Mouse (Mus musculus) heart, embryonic 16.5 days (tissue): ENCODE results near the gene Usp46. TPM values are rescaled to one million over a fixed set of nuclear protein-coding genes. Genes with fewer than 3 reads are reported as not detected.
"Not testable (repeated sequence)": the region's sequence is repeated elsewhere in the genome, so short reads cannot be mapped to it uniquely, and the experiment has no call there.

Experiments
- ATAC-seq: fragments of 200-750 bp; cut with Nextera tagmentation; replicated peaks from 2 replicates; pipeline ENCODE4 v1.8.0; 2017; ENCODE audit warnings: moderate number of reproducible peaks; ENCODE audit not compliant: insufficient read depth, low FRiP score; ENCODE audit errors: extremely low read depth
- H3K27ac ChIP-seq: fragments of 300-500 bp; sonication (generic); 2 replicates; pipeline ENCODE4 v1.5.1; 2014; ENCODE audit warnings: mild to moderate bottlenecking, low read length, control low read depth, moderate library complexity
- H3K27me3 ChIP-seq: fragments of 300-500 bp; sonication (generic); 2 replicates; pipeline ENCODE4 v1.6.1; 2014; ENCODE audit warnings: low read length, mixed read lengths; ENCODE audit not compliant: control insufficient read depth, insufficient read depth
- H3K36me3 ChIP-seq: fragments of 300-500 bp; sonication (generic); 2 replicates; pipeline ENCODE4 v1.6.1; 2014; ENCODE audit not compliant: control insufficient read depth, insufficient read depth
- H3K4me1 ChIP-seq: fragments of 300-500 bp; sonication (generic); 2 replicates; pipeline ENCODE4 v1.6.1; 2014; ENCODE audit warnings: low read length, mixed read lengths; ENCODE audit not compliant: control insufficient read depth, insufficient read depth
- H3K4me2 ChIP-seq: fragments of 300-500 bp; sonication (generic); 2 replicates; pipeline ENCODE4 v1.6.1; 2014; ENCODE audit warnings: low read depth, mild to moderate bottlenecking, control low read depth, low read length
- H3K4me3 ChIP-seq: fragments of 300-500 bp; sonication (generic); 2 replicates; pipeline ENCODE4 v1.5.1; 2014; ENCODE audit warnings: mild to moderate bottlenecking, control low read depth, low read length
- H3K9ac ChIP-seq: fragments of 300-500 bp; sonication (generic); 2 replicates; pipeline ENCODE4 v1.6.1; 2014; ENCODE audit warnings: low read length, control low read depth
- H3K9me3 ChIP-seq: fragments of 300-500 bp; sonication (generic); replicated peaks from 2 replicates; pipeline ENCODE4 v1.6.1; 2016; ENCODE audit warnings: low read length; ENCODE audit not compliant: control insufficient read depth
- WGBS: fragments of 180-500 bp; shearing (Covaris S2); extraction: QIAGEN DNeasy Blood & Tissue Kit; methylation state at CpG from one replicate; pipeline ENCODE4 v1.1.7; 2014; 5-methylcytosine and 5-hydroxymethylcytosine counted together
- polyA plus RNA-seq: library from polyadenylated mRNA; unstranded; fragments of >200 nt; fragmentation: Nextera tagmentation; extraction: Ambion mirVana; gene quantifications from 2 replicates; pipeline ENCODE4 v1.2.1, GENCODE M21; 2015

Gene Usp46
- polyA plus RNA-seq, 1 experiment from 2014 or later, result 27.8 TPM

DNA sequence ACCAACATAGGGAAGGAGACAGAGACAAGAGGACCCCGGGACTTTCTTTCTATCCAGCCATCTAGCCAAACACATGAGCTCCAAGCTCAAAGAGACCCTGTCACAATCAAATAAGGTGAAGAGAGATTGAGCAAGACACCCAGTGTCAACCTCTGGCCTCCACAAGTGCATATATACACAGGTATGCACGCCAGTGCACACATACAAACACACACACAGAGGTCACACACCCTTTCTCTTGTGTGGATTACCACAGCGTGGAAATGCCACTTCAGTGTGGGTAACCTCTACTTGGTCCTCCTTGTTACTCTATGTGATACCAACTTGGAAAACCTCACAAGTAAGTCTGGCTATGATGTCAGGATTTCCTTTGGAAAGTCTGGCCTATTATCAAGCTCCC is 78.7 kb downstream of the Usp46 start:
- Histone ChIP-seq H3K4me2 (no peak overlapping the region), H3K4me3 (no peak overlapping the region), H3K4me1 (no peaks in the 10 kb centered on the region), H3K9ac (no peak overlapping the region), H3K27ac (no peak overlapping the region), H3K36me3 (no peaks in the 10 kb centered on the region), H3K9me3 (no peaks in the 10 kb centered on the region), H3K27me3 (no peaks in the 10 kb centered on the region)
- no peak for ATAC-seq
- 73% methylated on average over 3 of the region's 3 CpGs for WGBS

DNA sequence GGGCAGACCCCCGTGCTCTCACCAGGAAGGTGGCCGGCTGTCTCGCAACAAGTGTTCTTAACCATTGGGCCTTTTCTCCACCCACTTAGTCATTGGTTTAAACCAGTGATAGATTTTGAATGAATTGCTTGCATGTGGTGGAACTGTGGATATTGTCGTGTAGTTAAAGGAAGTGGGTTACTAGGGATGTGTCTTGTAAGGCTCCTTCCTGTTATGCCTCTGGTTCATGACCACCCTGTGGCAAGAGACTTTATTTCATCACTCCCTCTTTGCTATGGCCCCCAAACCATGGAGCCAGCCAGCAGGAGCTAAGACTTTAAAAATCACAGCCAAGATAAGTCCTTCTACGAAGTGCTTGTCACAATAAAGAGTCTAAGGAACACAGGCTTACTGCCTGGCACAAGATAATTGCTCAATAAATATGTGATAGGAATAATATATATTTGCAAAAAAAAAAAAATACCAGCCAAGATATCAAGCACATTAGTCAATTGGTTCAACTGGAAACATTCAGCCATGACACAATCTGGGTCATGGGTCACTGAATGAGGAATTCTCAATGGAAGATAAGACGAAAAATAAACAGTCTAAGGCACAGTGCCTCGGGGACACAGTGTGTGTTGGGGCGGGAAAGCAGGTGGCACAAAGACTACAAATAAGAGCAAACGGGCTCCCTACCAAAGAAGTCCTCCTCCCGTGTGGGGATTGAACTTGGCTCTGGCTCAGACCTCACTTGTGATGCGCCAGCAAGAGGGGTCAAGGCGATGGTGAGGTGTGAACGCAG is 80.3 kb downstream of the Usp46 start:
- Histone ChIP-seq H3K4me1 (no peaks in the 10 kb centered on the region), H3K27ac (no peak overlapping the region), H3K27me3 (no peaks in the 10 kb centered on the region), H3K4me2 (no peak overlapping the region), H3K9ac (no peak overlapping the region), H3K36me3 (no peaks in the 10 kb centered on the region), H3K4me3 (no peak overlapping the region), H3K9me3 (no peaks in the 10 kb centered on the region)
- 72% methylated on average over 13 of the region's 13 CpGs for WGBS
- ATAC-seq, result no peak

DNA sequence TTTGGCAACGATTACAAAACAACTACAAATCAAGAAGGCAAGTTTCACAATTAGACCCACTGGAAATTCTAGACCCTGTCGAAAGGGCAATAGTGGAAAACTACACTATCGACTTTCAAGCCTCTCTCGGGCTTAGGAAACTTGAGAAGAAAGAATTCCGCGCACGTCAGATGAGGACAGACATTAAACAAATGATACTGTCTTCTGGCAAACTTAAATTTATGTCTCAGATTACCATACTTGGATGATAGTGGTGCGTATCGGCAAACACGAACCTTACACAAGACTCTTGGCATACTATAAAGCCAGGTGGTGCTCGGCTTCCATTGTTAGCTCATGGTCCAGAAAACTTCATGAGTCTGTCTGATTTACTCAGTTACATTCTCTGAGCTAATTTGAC is 90.8 kb downstream of the Usp46 start:
- Histone ChIP-seq H3K9ac (no peak overlapping the region), H3K9me3 (no peaks in the 10 kb centered on the region), H3K27me3 (no peaks in the 10 kb centered on the region), H3K36me3 (no peaks in the 10 kb centered on the region), H3K27ac (no peak overlapping the region), H3K4me1 (no peaks in the 10 kb centered on the region), H3K4me3 (no peak overlapping the region), H3K4me2 (no peak overlapping the region)
- 69% methylated on average over 11 of the region's 11 CpGs for WGBS
- ATAC-seq, result no peak

DNA sequence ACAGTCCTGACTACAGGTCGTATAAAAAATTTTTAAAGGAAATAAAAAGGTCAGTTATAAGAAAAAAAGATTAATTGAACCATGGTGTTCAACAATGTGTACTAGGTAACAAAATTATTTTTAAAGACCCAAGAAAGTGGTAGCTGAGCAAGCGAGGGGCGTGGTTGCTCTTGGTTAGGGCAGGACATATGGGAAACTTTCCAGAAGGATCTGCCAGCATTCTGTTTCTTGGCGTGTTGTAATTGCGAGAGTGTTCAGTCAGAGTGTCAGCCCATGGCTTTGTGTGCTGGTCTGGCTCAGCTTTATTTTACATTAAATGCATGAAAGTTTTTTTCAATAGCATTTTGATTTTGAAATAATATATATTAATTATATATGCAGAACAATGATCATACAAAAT is 96.5 kb downstream of the Usp46 start:
- peaks cover 8% of the 10 kb centered on the region for H3K4me1 ChIP-seq
- H3K4me3 ChIP-seq, result no peak overlapping the region
- H3K36me3 ChIP-seq, result no peaks in the 10 kb centered on the region
- H3K27me3 ChIP-seq, result no peaks in the 10 kb centered on the region
- H3K27ac ChIP-seq, result no peak overlapping the region
- no peak for ATAC-seq
- 83% methylated on average over 5 of the region's 5 CpGs for WGBS
- H3K4me2 ChIP-seq, result no peak overlapping the region
- H3K9ac ChIP-seq, result no peak overlapping the region
- no peaks in the 10 kb centered on the region for H3K9me3 ChIP-seq

DNA sequence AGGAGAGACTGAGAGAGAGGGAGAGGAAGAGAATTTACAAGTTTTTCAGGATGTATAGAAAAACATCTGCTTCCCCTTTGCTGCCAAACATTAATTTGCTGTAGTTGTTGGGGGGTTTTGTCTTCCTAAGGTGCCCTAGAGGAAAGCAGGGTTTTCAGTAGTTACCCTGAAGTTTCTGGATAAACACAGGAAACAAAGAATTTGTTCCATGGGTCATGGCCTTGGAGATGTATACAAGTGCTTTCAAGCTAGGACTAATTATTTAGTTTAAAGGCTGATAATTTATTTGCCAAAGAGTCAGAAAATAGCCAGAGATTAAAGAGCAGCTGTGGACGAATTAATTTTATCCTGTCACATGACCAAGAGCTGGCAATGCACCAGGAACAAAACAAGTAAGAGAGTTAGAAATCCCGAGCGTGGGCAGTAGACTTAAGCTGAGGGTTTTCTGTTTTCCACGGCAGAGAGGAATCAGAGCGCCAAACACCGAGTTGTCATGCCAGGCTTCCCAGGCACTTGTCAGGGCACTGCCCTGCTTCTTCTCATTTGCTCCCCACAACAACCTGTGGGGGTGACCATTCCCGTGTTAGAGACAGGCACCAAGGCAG is 98.1 kb downstream of the Usp46 start:
- Histone ChIP-seq H3K36me3 (no peaks in the 10 kb centered on the region), H3K4me2 (peak overlapping the region; percentile 33), H3K9ac (no peak overlapping the region), H3K9me3 (no peaks in the 10 kb centered on the region), H3K4me1 (peaks cover 8% of the 10 kb centered on the region), H3K4me3 (no peak overlapping the region), H3K27me3 (no peaks in the 10 kb centered on the region), H3K27ac (peak overlapping the region; percentile 29; the same call in 1 of the 2 replicates)
- WGBS, result 23% methylated on average over 7 of the region's 7 CpGs
- ATAC-seq, result no peak

DNA sequence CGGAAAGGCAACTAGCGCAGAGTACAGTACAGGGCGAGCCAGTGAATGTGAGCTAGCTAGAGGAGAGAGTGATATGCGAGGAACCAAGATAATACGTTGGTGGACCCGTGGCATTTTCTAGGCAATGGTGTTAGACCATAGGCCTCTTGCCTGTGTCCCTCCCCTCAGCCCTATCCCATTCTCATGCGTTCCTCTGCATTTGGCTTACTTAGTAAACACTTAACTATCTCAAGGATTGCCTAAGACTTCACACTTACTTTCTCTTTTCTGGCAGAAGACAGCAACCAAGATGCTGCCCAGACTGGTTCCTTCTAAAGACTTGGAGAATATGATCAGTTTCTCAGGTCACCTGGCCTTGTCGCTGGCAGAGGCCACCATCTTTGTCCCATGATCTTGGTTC is 98.9 kb downstream of the Usp46 start:
- Histone ChIP-seq H3K9ac (no peak overlapping the region), H3K27me3 (no peaks in the 10 kb centered on the region), H3K36me3 (no peaks in the 10 kb centered on the region), H3K4me1 (peaks cover 8% of the 10 kb centered on the region), H3K9me3 (no peaks in the 10 kb centered on the region), H3K4me2 (no peak overlapping the region), H3K27ac (no peak overlapping the region), H3K4me3 (no peak overlapping the region)
- no peak for ATAC-seq
- WGBS, result 77% methylated on average over 8 of the region's 8 CpGs

DNA sequence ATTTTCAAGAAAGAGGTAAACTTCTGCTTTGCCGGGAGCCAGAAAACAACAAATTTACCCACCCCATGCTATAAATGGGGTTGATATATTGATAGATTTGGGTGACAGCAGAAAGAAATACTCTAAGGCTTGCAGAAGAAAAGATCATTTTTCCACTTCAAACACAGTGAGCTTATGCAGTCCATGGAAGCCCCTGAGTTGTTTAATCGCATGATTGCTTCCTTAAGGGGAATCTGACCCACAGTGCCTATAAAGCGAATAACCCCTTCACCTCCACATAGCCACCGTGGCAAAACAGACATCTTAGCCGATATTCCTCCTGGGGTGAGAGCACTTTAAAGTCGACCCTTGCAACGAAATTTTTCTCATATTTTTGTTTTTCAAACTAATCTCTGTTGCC is 108.5 kb downstream of the Usp46 start:
- no peak for ATAC-seq

DNA sequence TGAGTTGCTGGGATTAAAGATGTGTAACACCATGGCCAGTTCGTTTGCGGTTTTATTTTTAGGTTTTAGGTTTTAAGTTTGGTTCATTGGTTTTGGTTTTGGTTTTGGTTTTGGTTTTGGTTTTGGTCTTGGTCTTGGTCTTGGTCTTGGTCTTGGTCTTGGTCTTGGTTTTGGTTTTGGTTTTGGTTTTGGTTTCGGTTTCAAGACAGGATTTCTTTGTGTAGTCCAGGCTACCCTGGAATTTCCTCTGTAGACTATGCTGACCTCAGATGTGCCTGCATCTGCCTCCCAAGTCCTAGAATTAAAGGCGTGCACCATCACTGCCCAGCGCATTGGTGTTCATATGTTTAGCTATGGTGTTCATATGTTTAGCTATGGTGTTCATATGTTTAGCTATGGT is 109.6 kb downstream of the Usp46 start:
- H3K9ac ChIP-seq, H3K9me3 ChIP-seq, H3K27ac ChIP-seq, ATAC-seq, H3K4me1 ChIP-seq, H3K27me3 ChIP-seq, H3K4me2 ChIP-seq, H3K36me3 ChIP-seq, H3K4me3 ChIP-seq: not testable (repeated sequence)
- WGBS, result 89% methylated on average over 5 of the region's 5 CpGs

More for the DNA sequence above, 108.5 kb downstream of the Usp46 start:
- H3K4me1 ChIP-seq, result no peaks in the 10 kb centered on the region
- no peaks in the 10 kb centered on the region for H3K36me3 ChIP-seq
- no peaks in the 10 kb centered on the region for H3K27me3 ChIP-seq
- H3K27ac ChIP-seq, result no peak overlapping the region
- 82% methylated on average over 7 of the region's 7 CpGs for WGBS
- H3K4me3 ChIP-seq, result no peak overlapping the region
- H3K9me3 ChIP-seq, result no peaks in the 10 kb centered on the region
- no peak overlapping the region for H3K9ac ChIP-seq
- H3K4me2 ChIP-seq, result no peak overlapping the region

DNA sequence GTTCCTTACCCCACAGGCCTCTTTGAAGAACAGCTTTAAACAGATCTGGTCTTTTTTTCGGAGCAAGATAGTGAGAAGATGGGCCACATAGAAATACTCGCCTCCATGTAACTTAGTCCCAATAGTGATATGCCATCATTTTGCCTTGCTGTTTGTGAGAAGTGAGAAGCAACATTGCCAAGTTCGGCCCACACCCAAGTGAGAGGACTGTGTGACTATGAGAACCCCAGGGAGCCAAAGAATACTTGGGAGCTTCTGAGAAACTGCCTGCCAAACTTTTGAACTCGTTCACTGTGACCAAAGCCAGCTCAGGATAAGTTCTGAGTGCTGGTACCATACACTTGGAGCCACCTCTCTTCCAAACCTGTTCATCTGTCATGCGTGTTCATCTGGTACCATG is 110.1 kb downstream of the Usp46 start:
- no peak overlapping the region for H3K4me3 ChIP-seq
- 86% methylated on average over 5 of the region's 5 CpGs for WGBS

More for the DNA sequence above, 110.1 kb downstream of the Usp46 start:
- Histone ChIP-seq H3K9me3 (no peaks in the 10 kb centered on the region), H3K27me3 (no peaks in the 10 kb centered on the region), H3K9ac (no peak overlapping the region), H3K4me1 (no peaks in the 10 kb centered on the region), H3K4me2 (no peak overlapping the region), H3K36me3 (no peaks in the 10 kb centered on the region), H3K27ac (no peak overlapping the region)
- ATAC-seq, result no peak
